Mouse (Mus musculus): ENCODE results near the gene Srrm3. TPM values are rescaled to one million over a fixed set of nuclear protein-coding genes. Genes with fewer than 3 reads are reported as not detected.

Srrm3 gene
- polyA plus RNA-seq, 2 experiments, result 0.12 to 0.55 TPM

DNA sequence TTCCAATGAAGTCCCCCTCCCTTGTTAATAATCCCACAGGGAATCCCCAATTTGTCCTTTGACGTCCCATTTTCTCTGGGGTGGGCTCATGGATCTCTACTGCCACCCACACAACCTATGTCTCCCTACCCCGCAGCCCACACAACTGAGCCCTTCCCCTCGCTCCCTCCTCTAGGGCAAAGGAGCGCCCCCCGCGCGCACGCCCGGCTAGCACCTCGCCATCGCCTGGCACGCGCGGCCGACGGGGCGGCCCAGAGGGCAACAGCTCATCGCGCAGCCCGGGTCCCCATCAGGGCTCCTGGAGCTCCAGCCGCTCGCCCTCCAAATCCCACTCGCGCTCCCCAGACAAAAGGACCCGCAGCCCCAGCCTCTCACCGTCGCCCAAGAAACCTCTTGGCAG is 62.0 kb downstream of the Srrm3 start:
- WGBS, result 1% methylated on average over 26 of the region's 27 CpGs
- no peak overlapping the region for H3K27ac ChIP-seq (replicated peaks; ENCODE audit: low read depth, low read length)
- peak overlapping the region; percentile 48; the same call in 1 of the 2 replicates for H3K9ac ChIP-seq (ENCODE audit: low read depth, low read length, severe bottlenecking)
- DNase-seq (ENCODE audit: low spot score) (no peak), ATAC-seq (ENCODE audit: low FRiP score, low read depth) (no peak)
- no peaks in the 10 kb centered on the region for H3K36me3 ChIP-seq (ENCODE audit: control insufficient read depth, insufficient read depth, low read length)
- peak overlapping the region; percentile 91 for H3K4me2 ChIP-seq (replicated peaks; ENCODE audit: low read depth, low read length, severe bottlenecking)
- H3K9me3 ChIP-seq (ENCODE audit: control insufficient read depth, low read length), result no peaks in the 10 kb centered on the region
- peaks cover 56% of the 10 kb centered on the region for H3K27me3 ChIP-seq (ENCODE audit: control insufficient read depth, insufficient read depth, low read length)
- no peak for TF ChIP-seq POLR2A (IDR thresholded peaks at IDR 0.05; ENCODE audit: borderline replicate concordance, extremely low read depth, insufficient read depth, insufficient read length)
- peaks cover 3% of the 10 kb centered on the region; the same call in 1 of the 2 replicates for H3K4me1 ChIP-seq (ENCODE audit: control insufficient read depth, insufficient read depth, low read length)
- H3K4me3 ChIP-seq (replicated peaks; ENCODE audit: low read length), result peak overlapping the region; percentile 46

DNA sequence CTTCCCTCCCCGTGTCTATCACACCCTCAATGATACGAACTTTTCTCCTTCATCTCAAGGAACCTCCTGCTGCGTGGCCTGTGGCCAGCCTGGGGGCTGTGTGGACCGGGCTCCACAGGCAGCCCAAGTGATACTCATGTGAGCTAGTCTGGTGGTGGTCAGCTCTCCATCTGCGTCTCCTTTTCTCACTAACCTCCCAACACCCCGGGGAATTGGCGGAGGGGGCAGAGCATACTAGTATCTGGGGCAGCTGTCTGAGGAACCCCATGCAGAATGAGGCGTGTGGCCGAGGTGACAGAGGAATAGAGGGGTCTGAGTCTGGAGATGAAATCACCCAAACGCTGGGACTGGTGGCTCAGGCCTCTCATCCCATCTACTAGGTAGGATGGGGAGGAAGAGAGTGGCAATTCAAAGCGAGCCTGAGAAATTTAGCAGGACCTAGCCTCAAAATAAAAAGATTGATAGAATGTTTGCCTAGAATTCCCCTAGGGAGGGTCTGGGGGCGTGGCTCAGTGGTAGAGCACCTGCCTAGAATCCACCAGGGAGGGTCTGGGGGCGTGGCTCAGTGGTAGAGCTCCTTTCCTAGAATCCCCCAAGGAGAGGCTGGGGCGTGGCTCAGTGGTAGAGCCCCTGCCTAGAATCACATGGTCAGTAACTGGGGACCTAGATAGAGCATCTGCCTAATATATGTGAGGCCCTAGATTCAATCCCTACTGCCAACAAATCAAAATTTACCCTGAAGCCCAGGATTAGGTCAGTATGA is 63.2 kb downstream of the Srrm3 start:
- H3K9ac ChIP-seq (ENCODE audit: low read depth, low read length, severe bottlenecking), result no peak overlapping the region
- no peak for TF ChIP-seq POLR2A (IDR thresholded peaks at IDR 0.05; ENCODE audit: borderline replicate concordance, extremely low read depth, insufficient read depth, insufficient read length)
- H3K27me3 ChIP-seq (ENCODE audit: control insufficient read depth, insufficient read depth, low read length), result peaks cover 56% of the 10 kb centered on the region
- no peaks in the 10 kb centered on the region for H3K36me3 ChIP-seq (ENCODE audit: control insufficient read depth, insufficient read depth, low read length)
- H3K4me3 ChIP-seq (replicated peaks; ENCODE audit: low read length), result no peak overlapping the region
- no peak overlapping the region for H3K4me2 ChIP-seq (replicated peaks; ENCODE audit: low read depth, low read length, severe bottlenecking)
- H3K27ac ChIP-seq (replicated peaks; ENCODE audit: low read depth, low read length), result no peak overlapping the region
- DNase-seq (ENCODE audit: low spot score) (no peak), ATAC-seq (ENCODE audit: low FRiP score, low read depth) (no peak)
- WGBS, result 61% methylated on average over 14 of the region's 14 CpGs
- no peaks in the 10 kb centered on the region for H3K9me3 ChIP-seq (ENCODE audit: control insufficient read depth, low read length)
- peaks cover 3% of the 10 kb centered on the region; the same call in 1 of the 2 replicates for H3K4me1 ChIP-seq (ENCODE audit: control insufficient read depth, insufficient read depth, low read length)

DNA sequence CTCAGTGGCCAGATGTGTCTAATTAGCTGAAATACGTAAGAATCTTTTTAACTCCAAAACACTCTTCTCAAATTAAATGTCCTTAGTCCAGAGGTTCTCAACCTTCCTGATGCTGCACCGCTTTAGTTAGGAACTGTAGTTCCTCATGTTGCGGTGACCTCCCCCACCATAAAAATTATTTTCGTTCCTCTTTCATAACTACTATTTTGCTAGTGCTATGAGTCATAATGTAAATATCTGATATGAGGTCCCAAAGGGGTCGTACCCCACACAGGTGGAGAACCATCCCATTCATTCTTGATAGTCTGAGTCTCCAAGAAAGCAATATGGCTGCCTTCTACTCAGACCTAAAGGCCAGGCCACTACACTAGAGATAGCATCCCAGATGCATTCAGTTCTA is 63.8 kb downstream of the Srrm3 start:
- H3K27me3 ChIP-seq (ENCODE audit: control insufficient read depth, insufficient read depth, low read length), result peaks cover 55% of the 10 kb centered on the region

DNA sequence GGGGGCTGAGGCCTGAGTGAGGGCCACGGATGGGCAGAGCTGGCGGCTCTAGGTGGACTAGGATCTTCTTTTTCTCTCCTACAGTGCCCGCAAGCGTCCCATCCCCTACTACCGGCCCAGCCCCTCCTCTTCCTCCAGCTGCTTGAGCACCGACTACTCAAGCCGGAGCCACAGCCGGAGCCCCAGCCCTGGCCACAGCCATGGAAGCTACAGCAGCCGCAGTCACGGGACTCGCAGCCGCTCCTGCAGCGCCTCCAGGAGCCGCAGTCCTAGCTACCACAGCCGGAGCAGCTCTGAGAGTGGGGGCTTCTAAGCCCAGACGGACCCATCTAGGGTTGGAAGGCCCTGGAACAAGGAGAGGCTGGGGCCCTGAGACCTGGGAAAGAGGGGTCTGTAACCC is 66.3 kb downstream of the Srrm3 start:
- no peak for TF ChIP-seq POLR2A (IDR thresholded peaks at IDR 0.05; ENCODE audit: borderline replicate concordance, extremely low read depth, insufficient read depth, insufficient read length)
- DNase-seq (ENCODE audit: low spot score) (no peak), ATAC-seq (ENCODE audit: low FRiP score, low read depth) (no peak)
- H3K4me2 ChIP-seq (replicated peaks; ENCODE audit: low read depth, low read length, severe bottlenecking), result no peak overlapping the region
- peaks cover 33% of the 10 kb centered on the region for H3K27me3 ChIP-seq (ENCODE audit: control insufficient read depth, insufficient read depth, low read length)
- H3K4me1 ChIP-seq (ENCODE audit: control insufficient read depth, insufficient read depth, low read length), result peaks cover 3% of the 10 kb centered on the region; the same call in 1 of the 2 replicates
- no peaks in the 10 kb centered on the region for H3K9me3 ChIP-seq (ENCODE audit: control insufficient read depth, low read length)
- H3K36me3 ChIP-seq (ENCODE audit: control insufficient read depth, insufficient read depth, low read length), result no peaks in the 10 kb centered on the region
- no peak overlapping the region for H3K27ac ChIP-seq (replicated peaks; ENCODE audit: low read depth, low read length)
- H3K4me3 ChIP-seq (replicated peaks; ENCODE audit: low read length), result no peak overlapping the region
- 11% methylated on average over 14 of the region's 16 CpGs for WGBS
- H3K9ac ChIP-seq (ENCODE audit: low read depth, low read length, severe bottlenecking), result no peak overlapping the region

More for the DNA sequence above, 63.8 kb downstream of the Srrm3 start:
- no peak overlapping the region for H3K4me3 ChIP-seq (replicated peaks; ENCODE audit: low read length)
- 75% methylated on average over 5 of the region's 5 CpGs for WGBS
- H3K27ac ChIP-seq (replicated peaks; ENCODE audit: low read depth, low read length), result no peak overlapping the region
- no peak overlapping the region for H3K4me2 ChIP-seq (replicated peaks; ENCODE audit: low read depth, low read length, severe bottlenecking)
- DNase-seq (ENCODE audit: low spot score) (no peak), ATAC-seq (ENCODE audit: low FRiP score, low read depth) (no peak)
- H3K9me3 ChIP-seq (ENCODE audit: control insufficient read depth, low read length), result no peaks in the 10 kb centered on the region
- H3K36me3 ChIP-seq (ENCODE audit: control insufficient read depth, insufficient read depth, low read length), result no peaks in the 10 kb centered on the region
- H3K9ac ChIP-seq (ENCODE audit: low read depth, low read length, severe bottlenecking), result no peak overlapping the region
- H3K4me1 ChIP-seq (ENCODE audit: control insufficient read depth, insufficient read depth, low read length), result peaks cover 3% of the 10 kb centered on the region; the same call in 1 of the 2 replicates
- TF ChIP-seq POLR2A (IDR thresholded peaks at IDR 0.05; ENCODE audit: borderline replicate concordance, extremely low read depth, insufficient read depth, insufficient read length), result no peak

DNA sequence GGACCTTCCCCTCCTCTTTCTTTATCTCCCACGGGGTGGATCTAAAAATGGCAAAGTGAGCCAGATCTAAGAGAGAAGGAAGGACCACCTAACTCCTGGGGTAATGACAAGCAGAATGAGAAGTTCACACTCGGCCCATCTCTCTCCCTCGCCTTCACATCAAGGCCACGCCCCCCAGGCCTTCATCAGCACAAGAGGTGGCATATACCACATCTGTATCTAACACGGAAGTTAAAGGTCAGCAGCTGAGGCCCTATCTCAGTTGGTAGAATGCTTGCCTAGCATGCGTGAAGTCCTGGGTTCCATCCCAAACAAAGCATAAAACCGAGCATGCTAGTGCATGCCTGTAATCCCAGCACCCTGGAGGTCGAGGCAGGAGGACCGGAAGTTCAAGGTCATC is 67.1 kb downstream of the Srrm3 start:
- H3K36me3 ChIP-seq (ENCODE audit: control insufficient read depth, insufficient read depth, low read length), result no peaks in the 10 kb centered on the region
- no peak overlapping the region for H3K4me2 ChIP-seq (replicated peaks; ENCODE audit: low read depth, low read length, severe bottlenecking)
- 62% methylated on average over 8 of the region's 9 CpGs for WGBS
- H3K9ac ChIP-seq (ENCODE audit: low read depth, low read length, severe bottlenecking), result no peak overlapping the region
- H3K9me3 ChIP-seq (ENCODE audit: control insufficient read depth, low read length), result no peaks in the 10 kb centered on the region
- peaks cover 25% of the 10 kb centered on the region for H3K27me3 ChIP-seq (ENCODE audit: control insufficient read depth, insufficient read depth, low read length)
- H3K4me1 ChIP-seq (ENCODE audit: control insufficient read depth, insufficient read depth, low read length), result peaks cover 3% of the 10 kb centered on the region; the same call in 1 of the 2 replicates
- H3K27ac ChIP-seq (replicated peaks; ENCODE audit: low read depth, low read length), result no peak overlapping the region
- ATAC-seq (ENCODE audit: low FRiP score, low read depth) (no peak), DNase-seq (ENCODE audit: low spot score) (no peak)
- no peak for TF ChIP-seq POLR2A (IDR thresholded peaks at IDR 0.05; ENCODE audit: borderline replicate concordance, extremely low read depth, insufficient read depth, insufficient read length)
- no peak overlapping the region for H3K4me3 ChIP-seq (replicated peaks; ENCODE audit: low read length)
